Mouse (Mus musculus): ENCODE data around the gene Mrpl32. TPM values are rescaled to one million over a fixed set of nuclear protein-coding genes. Genes with fewer than 3 reads are reported as not detected.

Mrpl32 gene
- 22.7 and 27.5 TPM in 2 replicates for total RNA-seq (2014; rRNA removed)
- 102 and 104 TPM in 2 replicates for polyA plus RNA-seq (2015; fragmentation: Nextera tagmentation; extraction: Ambion mirVana)

GRCm38 (mm10) chr13:14612926-14613529, at the start of gene Mrpl32, which contains the start of gene Psma2:
Gene Mrpl32, minus strand, starts transcription at chr13:14613165.
Gene Psma2, plus strand, starts transcription at chr13:14613240.
- H3K4me2 ChIP-seq (ENCODE audit: low read depth, low read length, poor library complexity, severe bottlenecking) = peak within 1 kb of the TSS; percentile 54
- under 1% methylated on average over 42 of the region's 42 CpGs for WGBS
- H3K27ac ChIP-seq (ENCODE audit: low read depth, low read length) = peak within 1 kb of the TSS; percentile 82
- no peaks in the 10 kb centered on the region for H3K9me3 ChIP-seq (ENCODE audit: low read length)
- DNase-seq (ENCODE audit: low spot score) (peak; percentile 99), ATAC-seq (ENCODE audit: low FRiP score) (peak; percentile 99)
- peaks cover 4% of the 10 kb centered on the region for H3K4me1 ChIP-seq (ENCODE audit: insufficient read depth, low read length)
- no peaks in the 10 kb centered on the region for H3K27me3 ChIP-seq (ENCODE audit: insufficient read depth, low read length)
- no peak; the same call in 1 of the 2 replicates for TF ChIP-seq CTCF (IDR thresholded peaks at IDR 0.05)
- peak within 1 kb of the TSS; percentile 88 for H3K9ac ChIP-seq (replicated peaks; ENCODE audit: low read length, poor library complexity, severe bottlenecking)
- peaks cover 17% of the 10 kb centered on the region for H3K36me3 ChIP-seq (ENCODE audit: insufficient read depth, low read length)
- peak within 1 kb of the TSS; percentile 94 for H3K4me3 ChIP-seq (ENCODE audit: low read depth, low read length)

- Histone ChIP-seq H3K4me2 (ENCODE audit: low read depth, low read length, poor library complexity, severe bottlenecking) (no peak overlapping the region), H3K9me3 (ENCODE audit: low read length) (no peaks in the 10 kb centered on the region), H3K27me3 (ENCODE audit: insufficient read depth, low read length) (no peaks in the 10 kb centered on the region), H3K4me3 (ENCODE audit: low read depth, low read length) (no peak overlapping the region), H3K36me3 (ENCODE audit: insufficient read depth, low read length) (no peaks in the 10 kb centered on the region), H3K27ac (ENCODE audit: low read depth, low read length) (no peak overlapping the region), H3K9ac (replicated peaks; ENCODE audit: low read length, poor library complexity, severe bottlenecking) (no peak overlapping the region), H3K4me1 (ENCODE audit: insufficient read depth, low read length) (no peaks in the 10 kb centered on the region)
- WGBS = 11% methylated on average over 1 of the region's 1 CpGs
- TF ChIP-seq CTCF (IDR thresholded peaks at IDR 0.05) = peak; percentile 70
- peak; percentile 82 for DNase-seq (ENCODE audit: low spot score)
- no peak for ATAC-seq (ENCODE audit: low FRiP score)
Measured at GRCm38 (mm10) chr13:14649301-14649700, 36.3 kb upstream of the Mrpl32 start.

GRCm38 (mm10) chr13:14639998-14640397, 27.0 kb upstream of the Mrpl32 start:
- no peak overlapping the region for H3K4me2 ChIP-seq (ENCODE audit: low read depth, low read length, poor library complexity, severe bottlenecking)
- 69% methylated on average over 1 of the region's 1 CpGs for WGBS
- H3K4me1 ChIP-seq (ENCODE audit: insufficient read depth, low read length) = no peaks in the 10 kb centered on the region
- no peak for TF ChIP-seq CTCF (IDR thresholded peaks at IDR 0.05)
- no peak overlapping the region for H3K9ac ChIP-seq (replicated peaks; ENCODE audit: low read length, poor library complexity, severe bottlenecking)
- no peaks in the 10 kb centered on the region for H3K27me3 ChIP-seq (ENCODE audit: insufficient read depth, low read length)
- H3K4me3 ChIP-seq (ENCODE audit: low read depth, low read length) = no peak overlapping the region
- peaks cover 31% of the 10 kb centered on the region for H3K36me3 ChIP-seq (ENCODE audit: insufficient read depth, low read length)
- ATAC-seq (ENCODE audit: low FRiP score) (no peak), DNase-seq (ENCODE audit: low spot score) (no peak)
- no peaks in the 10 kb centered on the region for H3K9me3 ChIP-seq (ENCODE audit: low read length)
- H3K27ac ChIP-seq (ENCODE audit: low read depth, low read length) = no peak overlapping the region

- H3K36me3 ChIP-seq (ENCODE audit: insufficient read depth, low read length) = peaks cover 15% of the 10 kb centered on the region
- under 1% methylated on average over 29 of the region's 29 CpGs for WGBS
Measured at GRCm38 (mm10) chr13:14629726-14630641, 17.0 kb upstream of the Mrpl32 start, which contains the start of gene AW209491. Gene AW209491, plus strand, starts transcription at chr13:14630154.

GRCm38 (mm10) chr13:14618724-14619123, 5.8 kb upstream of the Mrpl32 start:
- WGBS = 42% methylated on average over 2 of the region's 2 CpGs
- ATAC-seq (ENCODE audit: low FRiP score) = peak; percentile 36
- no peak overlapping the region for H3K4me2 ChIP-seq (ENCODE audit: low read depth, low read length, poor library complexity, severe bottlenecking)

More at GRCm38 (mm10) chr13:14629726-14630641, 17.0 kb upstream of the Mrpl32 start, which contains the start of gene AW209491:
- TF ChIP-seq CTCF (IDR thresholded peaks at IDR 0.05) = peak; percentile 52
- peak within 1 kb of the TSS; percentile 56 for H3K4me3 ChIP-seq (ENCODE audit: low read depth, low read length)
- ATAC-seq (ENCODE audit: low FRiP score) (peak; percentile 95), DNase-seq (ENCODE audit: low spot score) (peak; percentile 95)
- H3K27ac ChIP-seq (ENCODE audit: low read depth, low read length) = peak within 1 kb of the TSS; percentile 89
- H3K9ac ChIP-seq (replicated peaks; ENCODE audit: low read length, poor library complexity, severe bottlenecking) = peak within 1 kb of the TSS; percentile 89
- H3K9me3 ChIP-seq (ENCODE audit: low read length) = no peaks in the 10 kb centered on the region
- H3K27me3 ChIP-seq (ENCODE audit: insufficient read depth, low read length) = no peaks in the 10 kb centered on the region
- peak within 1 kb of the TSS; percentile 73 for H3K4me2 ChIP-seq (ENCODE audit: low read depth, low read length, poor library complexity, severe bottlenecking)
- peaks cover 4% of the 10 kb centered on the region; the same call in 1 of the 2 replicates for H3K4me1 ChIP-seq (ENCODE audit: insufficient read depth, low read length)

More at GRCm38 (mm10) chr13:14618724-14619123, 5.8 kb upstream of the Mrpl32 start:
- Histone ChIP-seq H3K9ac (replicated peaks; ENCODE audit: low read length, poor library complexity, severe bottlenecking) (no peak overlapping the region), H3K4me1 (ENCODE audit: insufficient read depth, low read length) (no peaks in the 10 kb centered on the region), H3K27me3 (ENCODE audit: insufficient read depth, low read length) (no peaks in the 10 kb centered on the region), H3K27ac (ENCODE audit: low read depth, low read length) (no peak overlapping the region), H3K9me3 (ENCODE audit: low read length) (no peaks in the 10 kb centered on the region), H3K36me3 (ENCODE audit: insufficient read depth, low read length) (peaks cover 25% of the 10 kb centered on the region), H3K4me3 (ENCODE audit: low read depth, low read length) (no peak overlapping the region)
- DNase-seq (ENCODE audit: low spot score) = peak; percentile 56
- TF ChIP-seq CTCF (IDR thresholded peaks at IDR 0.05) = peak; percentile 98
